ENCODE assay signal across 9 mouse cellular contexts in genomic region chr4:100478592-100479321, GRCm38 (mm10). TPM values are rescaled to one million over a fixed set of nuclear protein-coding genes. Genes with fewer than 3 reads are reported as not detected.
DNase-seq lines count a peak whose midpoint lies in the region; ATAC-seq and TF ChIP-seq lines count a peak whose summit lies in the region.
"Had no signal": no experiment of that assay in that cellular context is flagged by ENCODE, and none has a peak within 500 bp of the region (broad histone marks: within the 10 kb centered on the region; RNA-seq: fewer than 3 reads in every experiment).

Gene Ube2u (plus strand): TSS chr4:100478849.

- no peak within 1 kb of the TSS for H3K9ac ChIP-seq in forebrain, postnatal 0 days
- H3K9ac ChIP-seq in hindbrain, embryonic 15.5 days, result no peak within 1 kb of the TSS
- no peak within 1 kb of the TSS for H3K9ac ChIP-seq in lung, embryonic 16.5 days (ENCODE audit: low read length)

- no peak within 1 kb of the TSS for H3K27ac ChIP-seq in gastrocnemius, adult 2 months
- no peak within 1 kb of the TSS for H3K27ac ChIP-seq in forebrain, postnatal 0 days (ENCODE audit: low read depth, low read length)
- H3K27ac ChIP-seq in hindbrain, embryonic 15.5 days (replicated peaks), result no peak within 1 kb of the TSS
- H3K27ac ChIP-seq in lung, embryonic 16.5 days (ENCODE audit: low read length), result no peak within 1 kb of the TSS

- peak within 1 kb of the TSS; percentile 39; the same call in 1 of the 2 replicates for H3K4me3 ChIP-seq in gastrocnemius, adult 2 months
- peak within 1 kb of the TSS; percentile 14 for H3K4me3 ChIP-seq in forebrain, postnatal 0 days (ENCODE audit: low read depth, low read length)
- peak within 1 kb of the TSS; percentile 31 for H3K4me3 ChIP-seq in hindbrain, embryonic 15.5 days
- peak within 1 kb of the TSS; percentile 36 for H3K4me3 ChIP-seq in lung, embryonic 16.5 days (ENCODE audit: low read length)
- H3K4me3 ChIP-seq: erythroblast, embryonic 14.5 days had no signal

- 17% methylated on average over 15 of the region's 15 CpGs for WGBS in forebrain, postnatal 0 days
- WGBS in hindbrain, embryonic 15.5 days, result 21% methylated on average over 15 of the region's 15 CpGs
- 18% methylated on average over 15 of the region's 15 CpGs for WGBS in lung, embryonic 16.5 days

- H3K4me2 ChIP-seq in forebrain, postnatal 0 days (ENCODE audit: low read depth), result peak within 1 kb of the TSS; percentile 41
- H3K4me2 ChIP-seq in hindbrain, embryonic 15.5 days, result peak within 1 kb of the TSS; percentile 54
- H3K4me2 ChIP-seq in lung, embryonic 16.5 days (ENCODE audit: low read depth, low read length), result peak within 1 kb of the TSS; percentile 48

- H3K36me3 ChIP-seq in forebrain, postnatal 0 days (ENCODE audit: insufficient read depth), result no peaks in the 10 kb centered on the region
- H3K36me3 ChIP-seq in hindbrain, embryonic 15.5 days, result no peaks in the 10 kb centered on the region
- H3K36me3 ChIP-seq in lung, embryonic 16.5 days (ENCODE audit: control insufficient read depth, insufficient read depth, low read length), result no peaks in the 10 kb centered on the region

- DNase-seq in gastrocnemius, adult 2 months, result peak; percentile 24
- no peak for DNase-seq in gastrocnemius, postnatal 10 days
- peak; percentile 73 for DNase-seq in forebrain, postnatal 0 days
- peak; percentile 11 for DNase-seq in left cerebral cortex, adult 11 months (ENCODE audit: low spot score)
- DNase-seq in right cerebral cortex, postnatal 10 days (ENCODE audit: low spot score in 2 of 2), result peak; percentile 65 to 82
- DNase-seq in urinary bladder, adult 2 months (ENCODE audit: low spot score), result no peak

- intact Hi-C loops in gastrocnemius, adult 2 months (cut with DNase I), result no loop called here

- no peaks in the 10 kb centered on the region for H3K9me3 ChIP-seq in forebrain, postnatal 0 days (ENCODE audit: low read length)
- no peaks in the 10 kb centered on the region for H3K9me3 ChIP-seq in hindbrain, embryonic 15.5 days
- H3K9me3 ChIP-seq in lung, embryonic 16.5 days (ENCODE audit: control insufficient read depth, low read length), result no peaks in the 10 kb centered on the region

- no peaks in the 10 kb centered on the region for H3K27me3 ChIP-seq in forebrain, postnatal 0 days (ENCODE audit: insufficient read depth, low read length)
- H3K27me3 ChIP-seq in hindbrain, embryonic 15.5 days, result no peaks in the 10 kb centered on the region
- no peaks in the 10 kb centered on the region for H3K27me3 ChIP-seq in lung, embryonic 16.5 days (ENCODE audit: control insufficient read depth, insufficient read depth, low read depth, low read length)

- peak; percentile 98 for ATAC-seq in forebrain, postnatal 0 days
- ATAC-seq in hindbrain, embryonic 15.5 days (ENCODE audit: low FRiP score, low read depth), result peak; percentile 94
- peak; percentile 90 for ATAC-seq in lung, embryonic 16.5 days (ENCODE audit: low read depth)

- no peak for TF ChIP-seq CTCF in gastrocnemius, adult 2 months (IDR thresholded peaks at IDR 0.05)
- TF ChIP-seq CTCF in forebrain, postnatal 0 days (IDR thresholded peaks at IDR 0.05; ENCODE audit: low read depth), result no peak

- no peaks in the 10 kb centered on the region for H3K4me1 ChIP-seq in forebrain, postnatal 0 days (ENCODE audit: insufficient read depth)
- peaks cover 6% of the 10 kb centered on the region for H3K4me1 ChIP-seq in hindbrain, embryonic 15.5 days (replicated peaks)
- H3K4me1 ChIP-seq in lung, embryonic 16.5 days (replicated peaks; ENCODE audit: control insufficient read depth, insufficient read depth, low read length), result no peaks in the 10 kb centered on the region; the same call in 1 of the 2 replicates

RNA-seq across cellular contexts. Expression of gene Ube2u, which starts in this region (rescaled TPM):
- not detected for total RNA-seq in gastrocnemius, adult 2 months (2021)
- not detected for total RNA-seq in gastrocnemius, postnatal 10 days (2021)
- not detected in 2 replicates for total RNA-seq in forebrain, postnatal 0 days (2014; rRNA removed)
- 0.13 and 0.18 TPM in 2 replicates for polyA plus RNA-seq in forebrain, postnatal 0 days (2015; fragmentation: Nextera tagmentation; extraction: Ambion mirVana)
- 0.50 and 0.64 TPM in 2 replicates for polyA plus RNA-seq in hindbrain, embryonic 15.5 days (2015; fragmentation: Nextera tagmentation; extraction: Ambion mirVana)
- polyA plus RNA-seq in lung, embryonic 16.5 days (2015; fragmentation: Nextera tagmentation; extraction: Ambion mirVana), result 0.63 and 0.67 TPM in 2 replicates
- polyA plus RNA-seq in urinary bladder, adult 2 months (2012; rRNA removed), result 0.12 TPM in 1 of 2 replicates, not detected in the other
- polyA plus RNA-seq: erythroblast, embryonic 14.5 days had no signal

Comparison
In these comparisons a context has a peak if more than half of its experiments do, and no peak if none do; other contexts are left out.
1. Peak in DNase-seq and H3K4me3 ChIP-seq in gastrocnemius, adult 2 months; RNA of the gene not detected or under 1 TPM.
2. Peak in DNase-seq, ATAC-seq, H3K4me3 ChIP-seq and H3K4me2 ChIP-seq in forebrain, postnatal 0 days; RNA of the gene not detected or under 1 TPM.
3. Peak in ATAC-seq, H3K4me3 ChIP-seq and H3K4me2 ChIP-seq in hindbrain, embryonic 15.5 days; RNA of the gene not detected or under 1 TPM.
4. Peak in ATAC-seq, H3K4me3 ChIP-seq and H3K4me2 ChIP-seq in lung, embryonic 16.5 days; RNA of the gene not detected or under 1 TPM.
5. DNase-seq: peak in left cerebral cortex, adult 11 months (single experiment) and right cerebral cortex, postnatal 10 days (2 of 2); none in gastrocnemius, postnatal 10 days (single experiment) and urinary bladder, adult 2 months (single experiment).
6. Peak in every context shown above with its lines, with median percentiles within 50 percentile points of each other: H3K4me3 ChIP-seq, ATAC-seq and H3K4me2 ChIP-seq.